Mouse (Mus musculus) cerebellum, postnatal 10 days (tissue): ENCODE data around the gene Wdr86.

Experiments
- DNase-seq, 2 experiments: peaks; one replicate each; pipeline ENCODE4 v3.0.0; 2021; ENCODE audit warnings: mixed read lengths in 2 of 2

The Wdr86 gene

GRCm38 (mm10) chr5:24730488-24730871 is at the start of gene Wdr86:
TSS of gene Wdr86 (minus strand) at chr5:24730727.
- DNase-seq = peak; percentile 37 to 39

GRCm38 (mm10) chr5:24779881-24780512 is 49.5 kb upstream of the Wdr86 start:
- peak; percentile 55 to 80 for DNase-seq

- DNase-seq = no peak
These were observed 48.8 kb upstream of the Wdr86 start for GRCm38 (mm10) chr5:24779321-24779720.

GRCm38 (mm10) chr5:24778843-24779140 is 48.3 kb upstream of the Wdr86 start:
- DNase-seq = no peak

- peak in 1 of 2 experiments; percentile 49 for DNase-seq
These were observed 47.7 kb upstream of the Wdr86 start for GRCm38 (mm10) chr5:24778082-24778842.

- no peak for DNase-seq
These were observed 46.2 kb upstream of the Wdr86 start for GRCm38 (mm10) chr5:24776681-24777080.

GRCm38 (mm10) chr5:24774549-24774948 is 44.0 kb upstream of the Wdr86 start:
- DNase-seq = peak; percentile 40 to 42

GRCm38 (mm10) chr5:24757816-24758215 is 27.3 kb upstream of the Wdr86 start, which contains the start of gene Crygn:
TSS of gene Crygn (minus strand) at chr5:24758008.
- DNase-seq = no peak

GRCm38 (mm10) chr5:24756931-24757330 is 26.4 kb upstream of the Wdr86 start:
- DNase-seq = no peak

- DNase-seq = no peak
These were observed 21.6 kb upstream of the Wdr86 start for GRCm38 (mm10) chr5:24752175-24752498.

GRCm38 (mm10) chr5:24751305-24752174 is 21.0 kb upstream of the Wdr86 start:
- DNase-seq = peak; percentile 66 to 73

- peak; percentile 96 for DNase-seq
These were observed 20.1 kb upstream of the Wdr86 start for GRCm38 (mm10) chr5:24750321-24751304.

GRCm38 (mm10) chr5:24749731-24750130 is 19.2 kb upstream of the Wdr86 start:
- DNase-seq = no peak

- no peak for DNase-seq
These were observed 17.0 kb upstream of the Wdr86 start for GRCm38 (mm10) chr5:24747533-24747932.

- peak; percentile 49 to 60 for DNase-seq
These were observed 13.4 kb upstream of the Wdr86 start for GRCm38 (mm10) chr5:24743956-24744355.

- no peak for DNase-seq
These were observed 10.8 kb upstream of the Wdr86 start for GRCm38 (mm10) chr5:24741172-24741885.

- peak; percentile 46 to 61 for DNase-seq
These were observed 8.7 kb upstream of the Wdr86 start for GRCm38 (mm10) chr5:24739141-24739753.

GRCm38 (mm10) chr5:24738517-24738916 is 8.0 kb upstream of the Wdr86 start:
- no peak for DNase-seq

GRCm38 (mm10) chr5:24737595-24737994 is 7.1 kb upstream of the Wdr86 start:
- peak; percentile 45 to 50 for DNase-seq

GRCm38 (mm10) chr5:24733771-24734426 is 3.4 kb upstream of the Wdr86 start:
- no peak for DNase-seq

GRCm38 (mm10) chr5:24733134-24733533 is 2.6 kb upstream of the Wdr86 start:
- peak; percentile 25 to 39 for DNase-seq
